Mouse (Mus musculus) left cerebral cortex, postnatal 36 days (tissue): ENCODE measurements at regions not wholly inside any gene's neighbourhood (a gene's known extent, or its start where the extent isn't known, plus 50 kb on each side); places are given as distances from the start of the nearest gene placed in this dataset.
"Not testable (repeated sequence)": the region's sequence is repeated elsewhere in the genome, so short reads cannot be mapped to it uniquely, and the experiment has no call there.

Source experiments
- DNase-seq, 2 experiments: peaks; one replicate each; pipeline ENCODE4 v3.0.0; 2021 to 2022; ENCODE audit warnings: low spot score in 2 of 2, mixed read lengths in 1 of 2
- intact Hi-C: fragments of 180-260 bp; cut with DNase I; formaldehyde crosslinking; loops from one replicate; pipeline ENCODE4 v1.15.1; 2025

DNA sequence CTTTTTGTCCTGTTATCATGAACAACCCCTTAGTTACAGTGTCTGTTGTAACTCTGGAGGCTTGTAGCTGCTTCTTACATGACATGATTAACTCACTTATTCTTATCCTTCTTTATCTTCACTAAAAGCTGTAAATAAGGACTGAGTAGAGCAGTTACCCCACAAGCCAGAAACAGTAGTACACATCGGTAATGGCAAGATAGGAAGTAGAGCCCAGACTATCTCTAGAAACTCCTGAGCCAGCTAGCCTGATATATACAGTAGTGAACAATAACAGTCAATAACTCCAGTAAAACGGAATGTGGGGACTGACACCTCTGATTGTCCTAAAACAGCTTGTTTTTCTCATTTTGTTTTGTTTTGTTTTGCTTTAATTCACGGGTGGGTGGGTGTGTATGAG, 80.9 kb upstream of the Adss start:
- intact Hi-C loops: loop anchor here (5.0 kb wide), 1 partner anchor 230 kb away; no protein-coding TSS in a partner anchor
- DNase-seq: not testable (repeated sequence)

GRCm38 (mm10) chr1:177901566-177901965, 81.7 kb upstream of the Catspere2 start:
- DNase-seq: no peak
- intact Hi-C loops: loop anchor here (10.0 kb wide), 1 partner anchor 223 kb away; no protein-coding TSS in a partner anchor

DNA sequence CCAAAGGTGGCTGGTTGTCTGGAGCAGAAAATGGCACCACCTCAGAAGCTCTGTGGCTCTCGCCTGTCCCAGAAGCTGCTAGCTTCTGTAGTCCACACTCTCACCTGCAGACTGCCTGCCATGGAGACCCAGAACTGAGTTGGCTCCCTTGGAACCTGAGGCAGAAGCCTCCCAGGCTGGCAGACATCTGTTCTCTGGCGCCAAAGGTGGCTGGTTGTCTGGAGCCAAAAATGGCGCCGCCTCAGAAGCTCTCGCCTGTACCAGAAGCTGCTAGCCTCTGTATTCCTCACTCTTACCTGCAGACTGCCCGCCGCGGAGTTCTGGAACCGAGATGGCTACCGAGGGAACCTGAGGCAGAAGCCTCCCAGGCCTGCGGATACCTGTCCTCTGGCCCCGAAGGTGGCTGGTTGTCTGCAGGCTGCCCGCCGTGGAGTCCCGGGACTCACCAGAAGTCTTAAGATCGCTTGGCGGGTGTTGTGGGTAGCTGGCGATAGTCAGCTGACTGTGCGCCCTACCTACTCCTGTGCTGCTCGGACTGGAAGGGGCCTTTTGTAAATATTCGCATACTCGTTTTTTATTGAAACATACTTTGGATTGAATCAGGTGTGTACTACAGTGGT, 54.7 kb upstream of the Catspere2 start:
- intact Hi-C loops, DNase-seq: not testable (repeated sequence)
